Mouse (Mus musculus) CH12.LX (cell line): ENCODE results near the gene Hpcal1. TPM values are rescaled to one million over a fixed set of nuclear protein-coding genes. Genes with fewer than 3 reads are reported as not detected.

Experiments used
- DNase-seq: peaks from one replicate; pipeline ENCODE4 v3.0.0-alpha.2; 2013; ENCODE audit errors: extremely low read depth
- H3K27ac ChIP-seq: 2 replicates; pipeline ENCODE4 v1.5.1; 2012; ENCODE audit warnings: low read depth, mild to moderate bottlenecking, control low read depth, moderate library complexity; ENCODE audit not compliant: insufficient read depth
- H3K27me3 ChIP-seq: replicated peaks from 2 replicates; pipeline ENCODE3; 2012; ENCODE audit warnings: inconsistent platforms
- H3K36me3 ChIP-seq, 2 experiments: replicated peaks in 1 of 2; 2 replicates each; pipeline versions ENCODE3 to v1.6.1; 2012; ENCODE audit warnings: inconsistent platforms in 1 of 2, low read length in 1 of 2, mild to moderate bottlenecking in 1 of 2, mixed read lengths in 1 of 2, moderate library complexity in 1 of 2; ENCODE audit not compliant: control insufficient read depth in 1 of 2, insufficient read depth in 1 of 2
- H3K4me1 ChIP-seq, 2 experiments: 2 replicates each; pipeline ENCODE4 v1.6.1; 2012; ENCODE audit warnings: inconsistent platforms in 1 of 2, moderate library complexity in 1 of 2; ENCODE audit not compliant: insufficient read depth in 2 of 2, control insufficient read depth in 1 of 2
- H3K4me2 ChIP-seq: 2 replicates; pipeline ENCODE4 v1.6.1; 2012; ENCODE audit warnings: low read depth, mild to moderate bottlenecking, control low read depth; ENCODE audit not compliant: poor library complexity, insufficient read depth, severe bottlenecking
- H3K4me3 ChIP-seq, 3 experiments: fragments of 150-350 bp in 1 of 3; sonication (generic) in 1 of 3; replicated peaks in 1 of 3; 2 replicates each; pipeline versions ENCODE3 to v1.5.1; 2011 to 2012; ENCODE audit warnings: low read depth in 2 of 3, low read length in 2 of 3, mild to moderate bottlenecking in 2 of 3, moderate library complexity in 2 of 3, control low read depth in 1 of 3, improper control_type of control experiment in 1 of 3, inconsistent platforms in 1 of 3, mixed read lengths in 1 of 3; ENCODE audit not compliant: poor library complexity in 1 of 3
- H3K79me2 ChIP-seq: replicated peaks from 2 replicates; pipeline ENCODE4 v1.6.1; 2012; ENCODE audit warnings: mild to moderate bottlenecking, moderate library complexity; ENCODE audit not compliant: control insufficient read depth, poor library complexity, insufficient read depth, severe bottlenecking; ENCODE audit errors: extremely low read depth
- H3K9ac ChIP-seq: 2 replicates; pipeline ENCODE4 v1.6.1; 2012; ENCODE audit warnings: low read depth, mild to moderate bottlenecking, control low read depth, moderate library complexity; ENCODE audit not compliant: insufficient read depth
- H3K9me3 ChIP-seq: replicated peaks from 2 replicates; pipeline ENCODE3; 2012; ENCODE audit warnings: low read length, inconsistent platforms, mixed read lengths
- BHLHE40 ChIP-seq: IDR thresholded peaks from 2 replicates; pipeline ENCODE4 v1.6.1; 2011; ENCODE audit warnings: mild to moderate bottlenecking, low read depth, low read length, improper control_type of control experiment
- CHD1 ChIP-seq: IDR thresholded peaks from 2 replicates; pipeline ENCODE4 v1.6.1; 2012; ENCODE audit warnings: low read depth, low read length, improper control_type of control experiment, inconsistent platforms
- CHD2 ChIP-seq: IDR thresholded peaks from 2 replicates; pipeline ENCODE4 v1.6.1; 2011; ENCODE audit warnings: low read length, improper control_type of control experiment
- CTCF ChIP-seq, 2 experiments: IDR thresholded peaks in 1 of 2; conservative IDR thresholded peaks in 1 of 2; 2 replicates each; pipeline ENCODE4 v1.5.1; 2011 to 2012; ENCODE audit warnings: low read depth in 2 of 2, low read length in 2 of 2, improper control_type of control experiment in 1 of 2, inconsistent platforms in 1 of 2, mild to moderate bottlenecking in 1 of 2, moderate library complexity in 1 of 2
- E2F4 ChIP-seq: IDR thresholded peaks from 2 replicates; pipeline ENCODE4 v1.6.1; 2011; ENCODE audit warnings: low read depth, low read length, improper control_type of control experiment; ENCODE audit not compliant: insufficient replicate concordance
- ELF1 ChIP-seq: IDR thresholded peaks from 2 replicates; pipeline ENCODE4 v1.6.1; 2014; ENCODE audit warnings: low read depth, mild to moderate bottlenecking, inconsistent platforms, low read length, improper control_type of control experiment
- EP300 ChIP-seq: IDR thresholded peaks from 2 replicates; pipeline ENCODE4 v1.6.1; 2011; ENCODE audit warnings: low read length, improper control_type of control experiment
- GABPA ChIP-seq: IDR thresholded peaks from 2 replicates; pipeline ENCODE4 v1.6.1; 2012; ENCODE audit warnings: low read depth, low read length, improper control_type of control experiment, inconsistent platforms; ENCODE audit not compliant: insufficient replicate concordance
- IRF4 ChIP-seq: IDR thresholded peaks from 2 replicates; pipeline ENCODE4 v1.6.1; 2014; ENCODE audit warnings: low read depth, mild to moderate bottlenecking, inconsistent platforms, low read length, improper control_type of control experiment
- JUN ChIP-seq: IDR thresholded peaks from 2 replicates; pipeline ENCODE4 v1.6.1; 2011; ENCODE audit warnings: low read depth, mild to moderate bottlenecking, low read length, improper control_type of control experiment, moderate library complexity; ENCODE audit not compliant: insufficient read depth
- JUND ChIP-seq: conservative IDR thresholded peaks from 2 replicates; pipeline ENCODE4 v1.6.1; 2011; ENCODE audit warnings: low read depth, low read length, improper control_type of control experiment
- MAFK ChIP-seq: IDR thresholded peaks from 2 replicates; pipeline ENCODE4 v1.6.1; 2011; ENCODE audit warnings: low read length, improper control_type of control experiment; ENCODE audit not compliant: insufficient replicate concordance
- MAX ChIP-seq: IDR thresholded peaks from 2 replicates; pipeline ENCODE4 v1.6.1; 2011; ENCODE audit warnings: low read length, improper control_type of control experiment
- MEF2A ChIP-seq: IDR thresholded peaks from 2 replicates; pipeline ENCODE4 v1.6.1; 2014; ENCODE audit warnings: low read depth, mild to moderate bottlenecking, inconsistent platforms, low read length, improper control_type of control experiment, borderline replicate concordance
- MXI1 ChIP-seq: IDR thresholded peaks from 2 replicates; pipeline ENCODE4 v1.6.1; 2011; ENCODE audit warnings: mild to moderate bottlenecking, low read depth, low read length, improper control_type of control experiment
- MYC ChIP-seq: IDR thresholded peaks from 2 replicates; pipeline ENCODE4 v1.6.1; 2011; ENCODE audit warnings: low read depth, mild to moderate bottlenecking, improper control_type of control experiment, low read length
- NELFE ChIP-seq: IDR thresholded peaks from 2 replicates; pipeline ENCODE4 v1.6.1; 2011; ENCODE audit warnings: low read depth, low read length, improper control_type of control experiment
- POLR2A ChIP-seq: IDR thresholded peaks from 2 replicates; pipeline ENCODE4 v1.6.1; 2011; ENCODE audit warnings: low read depth, mild to moderate bottlenecking, improper control_type of control experiment, low read length
- POLR2AphosphoS2 ChIP-seq: IDR thresholded peaks from 2 replicates; pipeline ENCODE4 v1.6.1; 2011; ENCODE audit warnings: low read depth, low read length, improper control_type of control experiment
- RAD21 ChIP-seq: IDR thresholded peaks from 2 replicates; pipeline ENCODE4 v1.6.1; 2011; ENCODE audit warnings: low read depth, mild to moderate bottlenecking, low read length, improper control_type of control experiment, moderate library complexity
- RCOR1 ChIP-seq: conservative IDR thresholded peaks from 2 replicates; pipeline ENCODE4 v1.6.1; 2012; ENCODE audit warnings: low read depth, mild to moderate bottlenecking, inconsistent platforms, low read length, improper control_type of control experiment
- SIN3A ChIP-seq: IDR thresholded peaks from 2 replicates; pipeline ENCODE4 v1.6.1; 2012; ENCODE audit warnings: low read length, improper control_type of control experiment, inconsistent platforms
- TCF12 ChIP-seq: IDR thresholded peaks from 2 replicates; pipeline ENCODE4 v1.6.1; 2014; ENCODE audit warnings: low read depth, mild to moderate bottlenecking, inconsistent platforms, low read length, improper control_type of control experiment
- UBTF ChIP-seq: IDR thresholded peaks from 2 replicates; pipeline ENCODE4 v1.6.1; 2012; ENCODE audit warnings: low read depth, mild to moderate bottlenecking, inconsistent platforms, low read length, improper control_type of control experiment, moderate library complexity
- ZC3H11A ChIP-seq: IDR thresholded peaks from 2 replicates; pipeline ENCODE4 v1.6.1; 2012; ENCODE audit warnings: low read depth, mild to moderate bottlenecking, inconsistent platforms, low read length, improper control_type of control experiment
- ZMIZ1 ChIP-seq: IDR thresholded peaks from 2 replicates; pipeline ENCODE4 v1.6.1; 2012; ENCODE audit warnings: low read depth, mild to moderate bottlenecking, inconsistent platforms, low read length, improper control_type of control experiment
- dilution Hi-C: fragments of 300-500 bp; cut with MboI; formaldehyde crosslinking; loops from 2 replicates; pipeline ENCODE4 v1.14.3; 2020; ENCODE audit warnings: low sequenced_read_pairs; ENCODE audit not compliant: extremely low pct_unique_long_range_greater_than_20kb, extremely low pct_ligation_motif_present
- in situ Hi-C: fragments of 300-500 bp; cut with MboI; formaldehyde crosslinking; loops from 3 replicates; pipeline ENCODE4 v1.14.3; 2019; ENCODE audit warnings: low sequenced_read_pairs, low pct_ligation_motif_present, low pct_unique_long_range_greater_than_20kb, mixed read lengths
- polyA plus RNA-seq: library from polyadenylated mRNA; unstranded; fragments of >175 nt; gene quantifications from 2 replicates; pipeline ENCODE4 v1.2.1, GENCODE M21; 2012; ENCODE audit warnings: low read depth; ENCODE audit not compliant: insufficient read length
- total RNA-seq, 2 experiments: library from RNA; depleted of rRNA; stranded (reverse); fragments of 300-350 nt in 1 of 2; fragments of >200 nt in 1 of 2; gene quantifications; 2 replicates each; pipeline ENCODE4 v1.2.3; 2012 to 2014

Gene Hpcal1
- total and polyA plus RNA-seq, 3 experiments, result 4.9 to 5.5 (median 4.9) TPM

DNA sequence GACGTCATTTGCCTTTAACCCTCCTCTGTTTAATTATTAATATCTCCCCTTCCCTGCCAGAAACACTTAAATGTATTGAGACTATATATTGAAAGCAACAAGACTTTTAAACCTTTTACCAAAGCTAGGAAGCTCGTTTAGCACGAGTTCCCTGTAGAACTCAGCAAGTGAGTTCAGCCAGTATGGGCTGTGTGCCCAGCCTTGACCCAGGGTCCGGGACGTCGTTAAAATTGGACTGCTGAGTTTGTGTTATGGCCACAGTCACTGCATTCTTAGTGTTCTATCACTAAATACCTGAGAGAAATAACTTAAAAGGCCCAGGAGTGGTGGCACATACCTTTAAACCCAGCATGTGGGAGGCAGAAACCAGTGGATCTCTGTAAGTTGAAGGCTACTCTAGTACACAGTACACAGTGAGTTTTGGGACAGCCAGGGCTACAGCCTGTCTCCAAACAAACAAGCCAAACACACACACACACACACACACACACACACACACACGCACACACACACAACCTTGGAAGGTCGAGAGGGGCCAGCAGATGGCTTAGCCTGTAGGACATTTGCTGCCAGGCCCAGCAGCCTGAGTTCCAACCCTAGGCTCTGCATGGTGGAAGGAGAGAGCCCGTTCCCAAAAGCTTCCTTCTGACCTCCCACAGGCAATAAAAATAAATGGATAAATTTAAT lies 11.7 kb downstream of the Hpcal1 start:
- H3K4me2 ChIP-seq, result no peak overlapping the region
- dilution Hi-C loops, result no loop called here

GRCm38 (mm10) chr12:17702944-17703335 lies 12.3 kb downstream of the Hpcal1 start:
- Histone ChIP-seq H3K4me1 (no peaks in the 10 kb centered on the region), H3K9ac (no peak overlapping the region), H3K79me2 (no peaks in the 10 kb centered on the region; the same call in 1 of the 2 replicates), H3K4me3 (no peak overlapping the region), H3K27me3 (no peaks in the 10 kb centered on the region), H3K36me3 (no peaks in the 10 kb centered on the region), H3K4me2 (no peak overlapping the region), H3K9me3 (no peaks in the 10 kb centered on the region), H3K27ac (no peak overlapping the region)
- TF ChIP-seq MEF2A (no peak), NELFE (no peak), CTCF (conservative IDR thresholded peaks at IDR 0.05 in 1 of 2, IDR thresholded peaks at IDR 0.05 in 1 of 2; ENCODE audit: low read depth in 2 of 2, low read length in 2 of 2) (no peak), JUND (no peak), RAD21 (no peak), UBTF (no peak)
- dilution Hi-C loops (no loop called here), in situ Hi-C loops (no loop called here)
- no peak for DNase-seq

More for the DNA sequence above, 11.7 kb downstream of the Hpcal1 start:
- no peaks in the 10 kb centered on the region for H3K36me3 ChIP-seq
- in situ Hi-C loops, result no loop called here
- H3K27ac ChIP-seq, result no peak overlapping the region
- no peak overlapping the region for H3K4me3 ChIP-seq
- no peak for DNase-seq
- no peaks in the 10 kb centered on the region for H3K27me3 ChIP-seq
- TF ChIP-seq MAX (no peak), E2F4 (no peak), SIN3A (no peak), MXI1 (no peak), CHD1 (no peak), TCF12 (no peak), CHD2 (no peak), POLR2A (no peak), EP300 (no peak)
- no peak overlapping the region for H3K9ac ChIP-seq
- no peaks in the 10 kb centered on the region; the same call in 1 of the 2 replicates for H3K79me2 ChIP-seq
- H3K9me3 ChIP-seq, result no peaks in the 10 kb centered on the region
- H3K4me1 ChIP-seq, result no peaks in the 10 kb centered on the region

- in situ Hi-C loops (no loop called here), dilution Hi-C loops (no loop called here)
- Histone ChIP-seq H3K9me3 (no peaks in the 10 kb centered on the region), H3K36me3 (no peaks in the 10 kb centered on the region), H3K27me3 (no peaks in the 10 kb centered on the region), H3K4me1 (no peaks in the 10 kb centered on the region), H3K4me2 (no peak overlapping the region), H3K27ac (no peak overlapping the region), H3K79me2 (no peaks in the 10 kb centered on the region; the same call in 1 of the 2 replicates), H3K4me3 (no peak overlapping the region), H3K9ac (no peak overlapping the region)
- DNase-seq, result no peak
- TF ChIP-seq RCOR1 (no peak), NELFE (no peak), IRF4 (no peak), JUN (no peak), ELF1 (no peak), ZMIZ1 (no peak), MAFK (no peak), ZC3H11A (no peak), GABPA (no peak), UBTF (no peak), CHD1 (no peak), E2F4 (no peak), MYC (no peak), MEF2A (no peak), RAD21 (no peak), POLR2AphosphoS2 (no peak), BHLHE40 (no peak)
Observed at GRCm38 (mm10) chr12:17703866-17704265, 13.2 kb downstream of the Hpcal1 start.
